Mouse (Mus musculus) left cerebral cortex, adult 2 months (tissue): ENCODE data around the gene Tspan31. TPM values are rescaled to one million over a fixed set of nuclear protein-coding genes. Genes with fewer than 3 reads are reported as not detected.

Experiments used
- DNase-seq, 2 experiments: peaks; one replicate each; pipeline ENCODE4 v3.0.0; 2021 to 2022; ENCODE audit warnings: low spot score in 2 of 2, mixed read lengths in 1 of 2; ENCODE audit errors: extremely low spot score in 1 of 2
- H3K27ac ChIP-seq: fragments of 200-600 bp; 2 replicates; pipeline ENCODE4 v1.8.1; 2022
- H3K4me3 ChIP-seq: fragments of 200-600 bp; 2 replicates; pipeline ENCODE4 v1.8.1; 2022
- CTCF ChIP-seq: fragments of 200-600 bp; IDR thresholded peaks from 2 replicates; pipeline ENCODE4 v1.8.1; 2022; ENCODE audit warnings: antibody characterized with exemption, mild to moderate bottlenecking, moderate library complexity
- intact Hi-C: fragments of 180-260 bp; cut with DNase I; formaldehyde crosslinking; loops from one replicate; pipeline ENCODE4 v1.15.1; 2025
- total RNA-seq, 2 experiments: library from RNA; stranded (reverse); gene quantifications; 2 replicates each; pipeline ENCODE4 v1.2.3; 2021

The Tspan31 gene
- total RNA-seq, 2 experiments from 2014 or later = 63.7 to 64.4 TPM

- DNase-seq = no peak
- intact Hi-C loops = loop anchor here (5.0 kb wide), 1 partner anchor 561 kb away; the partner anchor contains the start of gene Lrp1
- H3K27ac ChIP-seq = no peak overlapping the region
- no peak overlapping the region for H3K4me3 ChIP-seq
- no peak for TF ChIP-seq CTCF
These were observed 8.6 kb downstream of the Tspan31 start for GRCm38 (mm10) chr10:127061513-127061912.

DNA sequence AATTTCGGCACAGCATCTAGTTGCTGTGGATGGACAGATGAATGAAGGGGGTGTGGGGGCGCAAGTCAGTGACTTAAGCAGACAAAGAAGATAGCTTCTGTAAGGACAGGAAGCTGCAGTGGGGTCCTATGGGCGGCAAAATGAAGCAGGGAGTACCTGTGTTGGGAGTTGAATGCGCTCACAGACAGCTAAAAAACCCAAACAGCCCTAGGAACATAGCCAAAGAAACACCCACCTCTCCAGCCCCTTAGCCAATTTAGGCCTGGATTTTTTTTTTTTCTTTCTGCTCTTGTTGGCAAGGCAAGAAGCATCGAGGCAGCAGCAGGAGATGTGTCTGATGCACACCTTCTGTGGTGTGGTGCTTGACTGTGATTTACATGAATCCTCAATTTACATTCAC, 9.0 kb downstream of the Tspan31 start:
- Histone ChIP-seq H3K4me3 (no peak overlapping the region), H3K27ac (peak overlapping the region; percentile 70; the same call in 1 of the 2 replicates)
- DNase-seq = no peak
- TF ChIP-seq CTCF = no peak
- intact Hi-C loops = loop anchor here (5.0 kb wide), 1 partner anchor 561 kb away; the partner anchor contains the start of gene Lrp1

DNA sequence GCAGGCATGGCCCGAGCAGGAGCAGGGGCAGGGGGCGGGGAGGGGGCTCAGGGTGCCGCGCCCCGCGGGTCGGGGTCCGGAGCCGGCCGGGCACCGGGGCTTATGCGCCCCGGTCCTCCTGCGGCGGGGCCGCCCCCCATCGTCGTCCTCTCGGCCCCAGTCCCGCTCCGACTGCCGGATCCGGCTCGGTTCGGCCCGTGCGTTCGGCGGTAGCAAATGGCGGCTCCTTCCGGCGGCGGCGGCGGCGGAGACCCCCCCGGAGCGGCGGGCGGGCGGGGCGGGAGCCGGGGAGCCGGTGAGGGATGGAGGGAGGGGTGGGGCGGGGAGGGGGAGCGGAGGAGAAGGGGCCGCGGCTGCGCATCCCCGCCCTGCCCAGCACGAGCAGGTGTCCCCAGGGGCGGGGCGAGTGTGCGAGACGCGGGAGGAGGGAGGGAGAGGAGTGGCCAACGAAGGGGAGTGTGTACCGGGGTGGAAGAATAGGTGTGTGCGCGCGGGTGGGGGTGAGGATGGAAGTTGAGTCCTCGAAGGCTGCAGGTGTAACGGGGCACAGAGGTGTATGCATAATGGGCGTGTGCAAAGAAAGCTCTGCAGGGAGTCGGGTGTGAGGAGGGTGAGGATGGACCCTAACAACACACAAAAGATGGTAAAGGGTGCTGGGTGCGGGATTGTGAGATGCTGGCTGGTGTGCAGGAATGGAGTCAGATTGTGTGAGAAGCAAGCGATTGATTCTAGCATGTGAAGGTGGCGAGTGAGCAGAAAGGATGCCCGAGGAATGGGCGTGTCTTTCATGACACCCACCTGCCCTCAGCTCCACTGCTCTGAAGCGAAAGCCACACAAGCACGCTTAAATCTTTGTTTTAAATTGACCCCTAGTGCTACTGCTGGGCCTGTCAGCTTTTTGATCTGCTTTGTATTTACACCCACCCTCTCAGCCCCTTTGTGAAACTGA, 9.8 kb downstream of the Tspan31 start, which contains the start of gene March9:
Gene March9, minus strand, starts transcription at position 217 of the 949 bp plus-strand sequence.
- peak within 1 kb of the TSS; percentile 70 for H3K27ac ChIP-seq
- TF ChIP-seq CTCF = no peak
- intact Hi-C loops = loop anchor here (5.0 kb wide), 1 partner anchor 562 kb away; the partner anchor contains the start of gene Lrp1

GRCm38 (mm10) chr10:127059174-127059967, 10.7 kb downstream of the Tspan31 start:
- no peak for TF ChIP-seq CTCF
- Histone ChIP-seq H3K4me3 (peak overlapping the region; percentile 64), H3K27ac (peak overlapping the region; percentile 70; the same call in 1 of the 2 replicates)
- intact Hi-C loops = no loop called here
- DNase-seq = peak in 1 of 2 experiments; percentile 21

More for the DNA sequence above, 9.8 kb downstream of the Tspan31 start, which contains the start of gene March9:
- peak; percentile 69 to 82 for DNase-seq
- peak within 1 kb of the TSS; percentile 64 for H3K4me3 ChIP-seq

GRCm38 (mm10) chr10:127058708-127059107, 11.4 kb downstream of the Tspan31 start:
- intact Hi-C loops = no loop called here
- H3K4me3 ChIP-seq = peak overlapping the region; percentile 64
- no peak for TF ChIP-seq CTCF
- DNase-seq = no peak
- no peak overlapping the region for H3K27ac ChIP-seq

DNA sequence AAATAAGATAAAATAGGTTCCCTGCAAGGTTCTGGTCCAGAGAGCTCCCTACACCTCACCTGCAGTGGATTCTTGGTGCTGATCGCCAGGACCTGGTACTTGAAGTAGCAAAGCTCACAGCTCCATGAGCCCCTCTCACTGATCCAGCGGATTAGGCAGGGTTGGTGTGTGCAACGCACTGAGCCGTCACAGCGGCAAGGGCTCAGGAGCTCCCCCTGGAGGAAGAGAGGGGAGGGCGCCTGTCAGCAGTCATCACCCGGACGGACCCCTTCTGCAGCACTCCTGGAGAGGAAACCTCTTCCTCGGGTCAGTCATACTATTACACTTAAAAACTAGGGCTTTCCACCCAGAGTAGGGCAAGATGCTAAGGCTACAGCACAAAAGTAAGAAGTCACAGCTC, 11.9 kb downstream of the Tspan31 start:
- peak; percentile 99 for TF ChIP-seq CTCF
- H3K4me3 ChIP-seq = peak overlapping the region; percentile 64
- intact Hi-C loops = no loop called here

GRCm38 (mm10) chr10:127056490-127056889, 13.6 kb downstream of the Tspan31 start:
- DNase-seq = no peak
- intact Hi-C loops = no loop called here

More for the DNA sequence above, 11.9 kb downstream of the Tspan31 start:
- H3K27ac ChIP-seq = no peak overlapping the region
- DNase-seq = peak; percentile 74 to 79

DNA sequence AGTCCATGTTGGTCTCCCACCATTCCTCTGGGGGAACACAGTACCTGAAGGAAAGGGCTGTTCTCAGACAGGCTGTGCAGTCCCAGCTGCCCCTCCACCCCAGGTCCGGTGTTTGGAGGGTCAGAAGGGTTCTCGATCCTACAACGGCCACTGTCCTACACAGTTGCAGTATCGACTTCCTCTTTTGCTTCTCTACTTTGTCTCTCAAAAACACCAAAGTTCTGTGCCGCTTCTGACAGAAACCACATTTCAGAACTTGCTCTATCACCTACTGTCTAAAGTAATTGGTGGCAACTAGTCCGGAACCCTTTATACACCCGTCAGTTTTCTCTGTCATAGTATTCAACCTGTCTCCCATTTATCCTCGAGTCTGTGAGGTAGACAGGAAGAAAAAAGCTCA, 14.7 kb downstream of the Tspan31 start:
- Histone ChIP-seq H3K27ac (no peak overlapping the region), H3K4me3 (no peak overlapping the region)
- DNase-seq = no peak
- intact Hi-C loops = no loop called here
- TF ChIP-seq CTCF = no peak

More at GRCm38 (mm10) chr10:127056490-127056889, 13.6 kb downstream of the Tspan31 start:
- Histone ChIP-seq H3K27ac (no peak overlapping the region), H3K4me3 (no peak overlapping the region)
- TF ChIP-seq CTCF = no peak

DNA sequence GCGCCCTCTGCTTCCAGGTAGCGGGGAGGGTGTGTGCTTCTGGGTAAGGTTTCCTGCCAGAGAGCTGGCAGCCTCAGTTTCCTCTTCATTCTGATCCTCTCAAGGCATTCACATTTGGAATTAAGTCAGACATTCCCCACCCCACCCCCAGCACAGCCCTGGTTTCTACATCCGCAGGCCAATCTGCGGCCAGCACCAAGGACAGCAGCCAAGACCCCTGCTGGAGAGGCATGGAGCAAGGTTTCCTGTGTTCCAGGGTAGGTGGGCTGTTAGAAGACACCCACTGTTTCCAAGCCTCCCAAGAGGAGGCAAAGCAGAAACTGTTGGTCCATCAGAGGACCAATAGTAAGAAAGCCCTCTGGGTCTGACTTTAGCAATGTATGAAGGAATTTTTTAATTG, 15.4 kb downstream of the Tspan31 start:
- no peak for TF ChIP-seq CTCF
- no peak overlapping the region for H3K27ac ChIP-seq
- intact Hi-C loops = no loop called here
- H3K4me3 ChIP-seq = no peak overlapping the region
- no peak for DNase-seq

GRCm38 (mm10) chr10:127050119-127050474, 20.0 kb downstream of the Tspan31 start:
- TF ChIP-seq CTCF = no peak
- DNase-seq = no peak
- Histone ChIP-seq H3K4me3 (no peak overlapping the region), H3K27ac (no peak overlapping the region)
- intact Hi-C loops = no loop called here

GRCm38 (mm10) chr10:127049395-127050118, 20.5 kb downstream of the Tspan31 start:
- no peak; the same call in 1 of the 2 replicates for TF ChIP-seq CTCF
- intact Hi-C loops = no loop called here
- Histone ChIP-seq H3K4me3 (no peak overlapping the region), H3K27ac (no peak overlapping the region)
- no peak for DNase-seq
